Mouse (Mus musculus) testis, adult 2 months (tissue): ENCODE data around the gene Olfr995.

ENCODE experiments used
- CTCF ChIP-seq: fragments of 200-500 bp; IDR thresholded peaks from 2 replicates; pipeline ENCODE4 v1.5.1; 2012; ENCODE audit warnings: low read depth, mild to moderate bottlenecking, inconsistent platforms, low read length, moderate library complexity; ENCODE audit not compliant: control insufficient read depth, insufficient read depth, insufficient replicate concordance
- POLR2A ChIP-seq: fragments of 200-500 bp; IDR thresholded peaks from 2 replicates; pipeline ENCODE4 v1.6.1; 2012; ENCODE audit warnings: low read depth, mild to moderate bottlenecking, inconsistent platforms, low read length, moderate library complexity; ENCODE audit not compliant: control insufficient read depth

DNA sequence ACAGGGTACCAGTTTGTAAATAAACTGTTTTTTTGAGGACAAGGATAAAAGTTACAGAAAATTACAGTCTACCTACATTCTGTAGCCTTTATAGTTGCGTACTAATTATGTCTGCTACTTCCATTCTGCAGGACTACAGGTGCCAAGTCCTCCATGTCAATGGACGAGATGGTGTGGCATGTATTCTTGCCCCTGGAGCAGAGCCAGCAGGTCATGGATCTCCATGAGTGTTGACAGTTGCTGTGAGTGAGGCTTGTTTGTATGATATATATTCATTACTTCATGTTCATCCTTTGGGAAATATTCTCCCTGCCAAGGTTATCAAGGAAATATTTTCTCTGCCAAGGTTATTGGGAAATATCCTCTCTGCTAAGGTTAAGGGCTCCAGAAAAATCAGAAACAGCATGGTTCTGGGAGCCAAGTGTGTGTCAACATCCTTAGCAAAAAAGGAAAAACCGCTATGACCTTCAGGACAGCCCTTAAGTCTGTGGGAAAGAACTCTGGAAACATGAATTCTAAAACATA lies 23.4 kb upstream of the Olfr995 start:
- no peak for TF ChIP-seq POLR2A
- TF ChIP-seq CTCF = no peak
